Mouse (Mus musculus): ENCODE results near the gene Perp. TPM values are rescaled to one million over a fixed set of nuclear protein-coding genes. Genes with fewer than 3 reads are reported as not detected.

Gene Perp
- polyA plus RNA-seq, 1 experiment from 2014 or later, result 6.3 TPM

- Histone ChIP-seq H3K4me3 (no peak overlapping the region), H3K4me2 (replicated peaks) (no peak overlapping the region), H3K4me1 (no peaks in the 10 kb centered on the region), H3K36me3 (no peaks in the 10 kb centered on the region), H3K9ac (replicated peaks) (no peak overlapping the region), H3K27ac (replicated peaks) (no peak overlapping the region), H3K27me3 (no peaks in the 10 kb centered on the region), H3K9me3 (no peaks in the 10 kb centered on the region)
- 30% methylated on average over 6 of the region's 6 CpGs for WGBS
- no peak for ATAC-seq (ENCODE audit: low FRiP score, low read depth)
Measured at GRCm38 (mm10) chr10:18904108-18904507, 59.3 kb downstream of the Perp start.

Other genes with a start within 250 kb of the Perp start
- gene Arfgef3, start 101.1 kb upstream of the Perp start, polyA plus RNA-seq (2016; fragmentation: Nextera tagmentation; extraction: Ambion mirVana), result 2.7 and 3.1 TPM in 2 replicates
- 0.16 and 0.37 TPM in 2 replicates for gene Gm4922, start 58.2 kb upstream of the Perp start, polyA plus RNA-seq (2016; fragmentation: Nextera tagmentation; extraction: Ambion mirVana)
- gene Tnfaip3, start 170.6 kb downstream of the Perp start, polyA plus RNA-seq (2016; fragmentation: Nextera tagmentation; extraction: Ambion mirVana), result 1.1 and 1.8 TPM in 2 replicates

All from midbrain, embryonic 12.5 days (tissue).